Mouse (Mus musculus) gastrocnemius, postnatal 14 days (tissue): ENCODE measurements around the gene 2200002D01Rik. TPM values are rescaled to one million over a fixed set of nuclear protein-coding genes. Genes with fewer than 3 reads are reported as not detected.

Experiments used
- DNase-seq: peaks from one replicate; pipeline ENCODE4 v3.0.0; 2021; ENCODE audit warnings: mixed read lengths
- intact Hi-C: fragments of 180-260 bp; cut with DNase I; formaldehyde crosslinking; loops from one replicate; pipeline ENCODE4 v1.15.1; 2025; ENCODE audit warnings: low total_unique reads
- total RNA-seq, 2 experiments: library from RNA; stranded (reverse); gene quantifications; 2 replicates each; pipeline ENCODE4 v1.2.3; 2021

2200002D01Rik gene
- total RNA-seq, 2 experiments from 2014 or later: 0.59 to 1.2 TPM

GRCm38 (mm10) chr7:29281201-29282073 lies 33.2 kb upstream of the 2200002D01Rik start, which contains the start of gene Spint2:
Gene Spint2 (minus strand): TSS chr7:29281912.
- intact Hi-C loops: no loop called here
- DNase-seq: peak; percentile 24

GRCm38 (mm10) chr7:29280801-29281200 lies 32.5 kb upstream of the 2200002D01Rik start:
- no peak for DNase-seq
- intact Hi-C loops: no loop called here

GRCm38 (mm10) chr7:29279924-29280323 lies 31.7 kb upstream of the 2200002D01Rik start:
- DNase-seq: no peak
- intact Hi-C loops: no loop called here

- no peak for DNase-seq
- intact Hi-C loops: no loop called here
Measured at GRCm38 (mm10) chr7:29279261-29279660, 31.0 kb upstream of the 2200002D01Rik start.

- no peak for DNase-seq
- intact Hi-C loops: no loop called here
Measured at GRCm38 (mm10) chr7:29277510-29277909, 29.2 kb upstream of the 2200002D01Rik start.

- no peak for DNase-seq
- intact Hi-C loops: no loop called here
Measured at GRCm38 (mm10) chr7:29276715-29277114, 28.4 kb upstream of the 2200002D01Rik start.

GRCm38 (mm10) chr7:29271687-29272465 lies 23.6 kb upstream of the 2200002D01Rik start:
- intact Hi-C loops: no loop called here
- no peak for DNase-seq

- intact Hi-C loops: no loop called here
- no peak for DNase-seq
Measured at GRCm38 (mm10) chr7:29270445-29270844, 22.2 kb upstream of the 2200002D01Rik start.

- DNase-seq: no peak
- intact Hi-C loops: no loop called here
Measured at GRCm38 (mm10) chr7:29266931-29267330, 18.7 kb upstream of the 2200002D01Rik start.

GRCm38 (mm10) chr7:29265636-29266035 lies 17.4 kb upstream of the 2200002D01Rik start:
- DNase-seq: no peak
- intact Hi-C loops: no loop called here

GRCm38 (mm10) chr7:29263831-29264230 lies 15.6 kb upstream of the 2200002D01Rik start:
- intact Hi-C loops: no loop called here

GRCm38 (mm10) chr7:29262151-29262550 lies 13.9 kb upstream of the 2200002D01Rik start:
- intact Hi-C loops: no loop called here
- no peak for DNase-seq

More at GRCm38 (mm10) chr7:29263831-29264230, 15.6 kb upstream of the 2200002D01Rik start:
- DNase-seq: no peak

GRCm38 (mm10) chr7:29259781-29260730 lies 11.8 kb upstream of the 2200002D01Rik start:
- no peak for DNase-seq
- intact Hi-C loops: no loop called here

GRCm38 (mm10) chr7:29257368-29257767 lies 9.1 kb upstream of the 2200002D01Rik start:
- no peak for DNase-seq
- intact Hi-C loops: no loop called here

GRCm38 (mm10) chr7:29255875-29256274 lies 7.6 kb upstream of the 2200002D01Rik start:
- intact Hi-C loops: no loop called here
- no peak for DNase-seq

GRCm38 (mm10) chr7:29253842-29254241 lies 5.6 kb upstream of the 2200002D01Rik start:
- intact Hi-C loops: no loop called here
- no peak for DNase-seq

- no peak for DNase-seq
- intact Hi-C loops: no loop called here
Measured at GRCm38 (mm10) chr7:29251166-29251565, 2.9 kb upstream of the 2200002D01Rik start.

- intact Hi-C loops: loop anchor here (2.0 kb wide), 1 partner anchor 47 kb away; no protein-coding TSS in a partner anchor
- DNase-seq: no peak
Measured at GRCm38 (mm10) chr7:29247706-29248105, 560 bp downstream of the 2200002D01Rik start.

- peak; percentile 78 for DNase-seq
- intact Hi-C loops: loop anchor here (2.0 kb wide), 1 partner anchor 47 kb away; no protein-coding TSS in a partner anchor
Measured at GRCm38 (mm10) chr7:29247314-29247700, 959 bp downstream of the 2200002D01Rik start.
